Mouse (Mus musculus) myocyte (in vitro differentiated cells): ENCODE measurements at regions not wholly inside any gene's neighbourhood (a gene's known extent, or its start where the extent isn't known, plus 50 kb on each side); places are given as distances from the start of the nearest gene placed in this dataset.

Experiments
- MYOD1 ChIP-seq, 3 experiments: IDR thresholded peaks; one replicate each; pipeline ENCODE4 v1.6.1; 2011; ENCODE audit warnings: control low read depth in 2 of 3, low read depth in 2 of 3, mild to moderate bottlenecking in 2 of 3, moderate library complexity in 1 of 3; ENCODE audit not compliant: insufficient read length in 2 of 3, control insufficient read depth in 1 of 3
- MYOG ChIP-seq, 3 experiments: IDR thresholded peaks; one replicate each; pipeline ENCODE4 v1.6.1; 2011; ENCODE audit warnings: control low read depth in 2 of 3, low read depth in 2 of 3, mild to moderate bottlenecking in 2 of 3; ENCODE audit not compliant: insufficient read length in 2 of 3, control insufficient read depth in 1 of 3, insufficient read depth in 1 of 3
- POLR2A ChIP-seq: IDR thresholded peaks from one replicate; pipeline ENCODE4 v1.6.1; 2011; ENCODE audit warnings: low read depth, mild to moderate bottlenecking, control low read depth, moderate library complexity; ENCODE audit not compliant: insufficient read length
- POLR2AphosphoS2 ChIP-seq: IDR thresholded peaks from one replicate; pipeline ENCODE4 v1.6.1; 2011; ENCODE audit warnings: low read depth, control low read depth; ENCODE audit not compliant: insufficient read length
- SRF ChIP-seq: IDR thresholded peaks from one replicate; pipeline ENCODE4 v1.6.1; 2011; ENCODE audit warnings: low read depth; ENCODE audit not compliant: control insufficient read depth, insufficient read length

DNA sequence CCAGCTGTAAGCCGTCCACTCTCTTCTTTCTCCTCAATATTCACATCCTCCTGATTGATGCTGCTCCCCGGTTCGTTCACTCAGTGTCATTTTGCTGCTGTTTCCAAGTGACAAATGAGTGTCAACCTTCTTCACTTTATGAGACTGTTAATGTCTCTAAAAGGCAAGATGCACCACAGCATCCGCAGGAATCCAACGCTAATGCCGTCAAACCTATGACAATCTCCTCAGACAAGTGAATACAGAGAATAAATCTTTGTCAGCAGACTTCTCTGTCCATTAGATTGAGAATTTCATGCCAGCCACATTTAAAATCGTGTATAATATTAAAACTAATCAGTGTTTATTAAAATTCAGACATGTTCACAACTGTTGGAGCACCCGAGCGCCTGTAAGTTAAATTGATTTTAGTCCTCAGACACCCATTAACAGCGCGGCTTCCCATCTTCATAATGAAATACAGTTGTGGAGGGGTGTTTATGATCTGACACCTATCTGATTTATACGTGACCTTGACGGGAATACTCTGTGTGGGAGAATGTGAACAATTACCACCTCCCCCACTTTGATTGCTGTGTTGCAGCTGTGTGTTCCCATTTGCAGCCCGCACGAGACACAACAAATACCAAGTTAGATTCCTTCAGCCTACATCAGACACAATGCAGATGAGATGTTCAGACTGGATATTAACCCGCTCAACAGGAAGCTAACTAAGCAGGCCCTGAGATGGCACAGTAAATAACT, 143.7 kb upstream of the Fer start:
- TF ChIP-seq POLR2AphosphoS2, result no peak
- TF ChIP-seq SRF, result no peak
- no peak for TF ChIP-seq MYOD1 (IDR thresholded peaks at IDR 0.05; ENCODE audit: control insufficient read depth in 1 of 3, insufficient read length in 2 of 3, low read depth in 2 of 3)
- no peak for TF ChIP-seq POLR2A
- TF ChIP-seq MYOG (IDR thresholded peaks at IDR 0.05; ENCODE audit: control insufficient read depth in 1 of 3, insufficient read depth in 1 of 3, insufficient read length in 2 of 3, low read depth in 2 of 3), result no peak
